Mouse (Mus musculus): ENCODE results near the gene Cachd1.

DNA sequence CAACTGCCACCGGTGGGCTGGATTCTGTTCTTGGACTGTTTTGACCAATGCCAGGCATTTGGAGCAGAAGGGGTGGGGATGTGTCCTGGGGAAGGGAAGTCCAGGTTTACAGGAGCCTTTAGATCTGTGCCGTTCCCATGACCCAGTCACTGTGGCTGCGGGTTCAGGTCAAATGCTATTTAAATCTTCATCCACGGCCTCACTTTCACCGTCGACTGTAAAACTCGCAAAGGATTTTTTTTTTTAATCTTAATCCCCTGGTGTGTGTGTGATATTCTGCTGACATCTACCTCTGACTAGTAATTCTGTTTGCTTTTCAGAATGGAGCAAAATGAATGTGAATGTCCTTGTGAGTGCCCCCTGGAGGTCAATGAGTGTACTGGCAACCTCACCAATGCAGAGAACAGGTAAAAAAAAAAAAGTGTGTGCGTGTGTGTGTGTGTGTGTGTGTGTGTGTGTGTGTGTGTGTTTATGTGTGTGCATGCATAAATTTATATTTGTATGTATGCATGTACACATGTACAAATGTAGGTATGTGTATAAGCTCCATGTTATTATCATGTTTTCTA lies 211.8 kb downstream of the Cachd1 start:
- peak; percentile 72 for TF ChIP-seq CTCF (IDR thresholded peaks at IDR 0.05; ENCODE audit: low read depth)
- no peak for TF ChIP-seq EP300 (IDR thresholded peaks at IDR 0.05; ENCODE audit: low read depth)

Data from liver, postnatal 0 days (tissue).